Mouse (Mus musculus): ENCODE data around the gene Cx3cl1.

Gene Cx3cl1

DNA sequence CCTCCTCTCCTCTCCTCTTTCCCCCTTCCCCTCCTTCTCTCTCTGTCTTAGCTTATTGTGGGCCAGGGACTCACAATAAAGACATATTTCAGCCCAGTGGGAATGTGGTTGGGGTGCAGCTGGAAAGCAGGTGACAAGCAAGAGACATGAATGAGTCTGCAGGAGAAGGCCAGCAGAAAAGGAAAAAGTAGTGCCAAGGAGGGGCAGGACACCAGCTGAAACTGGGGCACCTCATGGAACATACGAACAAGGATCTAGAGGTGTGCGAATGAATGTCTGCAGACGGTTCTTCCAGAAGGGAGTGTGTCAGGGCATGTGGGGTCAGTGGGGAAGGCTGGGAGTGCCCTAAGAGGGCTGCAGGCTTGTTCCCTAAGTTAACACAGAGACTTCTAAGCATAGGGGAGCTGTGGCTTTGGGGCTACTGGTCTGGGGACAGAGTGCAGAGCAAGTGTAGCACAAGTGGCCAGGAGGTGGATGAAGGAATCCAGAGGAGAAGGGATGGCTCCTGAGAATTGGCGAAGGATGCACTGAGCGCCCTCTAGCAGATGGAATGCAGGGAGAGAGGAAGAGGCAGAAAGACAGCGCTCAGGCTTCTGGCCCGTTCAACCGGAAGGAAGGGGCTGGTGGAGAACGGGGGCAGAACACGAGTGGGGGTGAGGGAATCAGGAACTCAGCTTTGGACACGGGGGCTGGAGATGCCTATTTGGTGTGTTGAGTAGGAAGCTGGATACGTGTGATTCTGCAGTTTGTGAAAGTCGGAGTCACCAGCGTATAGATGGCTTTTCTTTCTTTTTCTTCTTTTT lies 29.7 kb downstream of the Cx3cl1 start:
- DNase-seq (ENCODE audit: low read depth, low spot score): no peak

DNA sequence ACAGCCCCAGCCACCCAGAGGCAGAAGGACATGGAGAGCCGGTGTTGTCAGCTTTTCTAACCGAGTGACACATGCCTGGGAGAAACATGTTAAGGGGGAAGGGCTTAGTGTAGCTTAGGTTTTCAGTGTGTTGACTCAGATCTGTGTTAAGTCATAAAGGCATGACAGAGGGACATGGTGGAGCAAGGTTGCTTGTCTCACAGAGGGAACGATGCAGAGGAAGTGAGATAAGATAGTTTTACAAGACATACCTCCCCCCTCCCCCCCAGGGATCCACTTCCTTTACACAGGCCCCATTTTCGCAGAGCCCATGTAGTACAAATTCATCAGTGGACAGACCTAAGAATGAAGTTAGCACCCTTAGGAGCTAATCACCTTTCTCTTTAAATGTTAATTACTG lies 30.6 kb downstream of the Cx3cl1 start:
- no peak for DNase-seq (ENCODE audit: low read depth, low spot score)

GRCm38 (mm10) chr8:94803551-94803950 lies 31.7 kb downstream of the Cx3cl1 start:
- DNase-seq (ENCODE audit: low read depth, low spot score): peak; percentile 80

GRCm38 (mm10) chr8:94804546-94805340 lies 32.9 kb downstream of the Cx3cl1 start:
- DNase-seq (ENCODE audit: low read depth, low spot score): no peak

- no peak for DNase-seq (ENCODE audit: low read depth, low spot score)
Observed at GRCm38 (mm10) chr8:94805811-94806210, 34.0 kb downstream of the Cx3cl1 start.

- DNase-seq (ENCODE audit: low read depth, low spot score): peak; percentile 56
Observed at GRCm38 (mm10) chr8:94807506-94807905, 35.7 kb downstream of the Cx3cl1 start.

- DNase-seq (ENCODE audit: low read depth, low spot score): no peak
Observed at GRCm38 (mm10) chr8:94808372-94808771, 36.6 kb downstream of the Cx3cl1 start.

- DNase-seq (ENCODE audit: low read depth, low spot score): no peak
Observed at GRCm38 (mm10) chr8:94810153-94810552, 38.3 kb downstream of the Cx3cl1 start, which contains the start of gene Ccl17. Gene Ccl17 (plus strand): TSS chr8:94810453.

DNA sequence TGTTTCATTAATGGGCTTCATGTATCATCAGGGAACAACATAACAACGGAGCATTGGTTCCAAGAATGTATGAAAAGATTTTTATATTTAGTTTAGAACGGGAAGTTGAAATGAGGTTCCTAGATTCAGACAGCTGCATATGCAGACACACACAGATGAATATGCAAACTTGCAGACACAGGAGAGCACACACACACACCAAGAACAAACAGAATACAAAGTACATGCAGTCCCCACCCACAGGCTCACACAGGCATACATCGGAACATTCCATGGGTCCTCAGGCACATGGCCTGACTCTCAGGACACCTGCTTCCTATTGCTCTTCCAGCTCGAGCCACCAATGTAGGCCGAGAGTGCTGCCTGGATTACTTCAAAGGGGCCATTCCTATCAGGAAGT lies 39.0 kb downstream of the Cx3cl1 start:
- DNase-seq (ENCODE audit: low read depth, low spot score): no peak

DNA sequence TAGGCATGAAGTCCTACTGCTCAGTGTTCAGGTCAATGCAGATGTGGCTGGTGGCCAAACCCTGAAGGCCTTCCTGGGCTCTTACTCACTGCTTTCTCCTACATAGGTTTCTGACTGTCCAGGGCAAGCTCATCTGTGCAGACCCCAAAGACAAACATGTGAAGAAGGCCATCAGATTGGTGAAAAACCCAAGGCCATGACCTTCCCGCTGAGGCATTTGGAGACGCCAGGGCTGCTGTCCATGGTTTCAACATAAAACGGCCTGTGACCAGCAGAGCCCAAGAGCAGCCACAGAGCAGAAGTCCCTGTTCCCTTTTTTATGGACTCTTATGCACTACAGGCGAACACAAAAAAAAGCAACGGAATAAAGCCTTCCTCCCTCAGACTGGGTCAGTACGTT lies 39.8 kb downstream of the Cx3cl1 start:
- DNase-seq (ENCODE audit: low read depth, low spot score): peak; percentile 66

DNA sequence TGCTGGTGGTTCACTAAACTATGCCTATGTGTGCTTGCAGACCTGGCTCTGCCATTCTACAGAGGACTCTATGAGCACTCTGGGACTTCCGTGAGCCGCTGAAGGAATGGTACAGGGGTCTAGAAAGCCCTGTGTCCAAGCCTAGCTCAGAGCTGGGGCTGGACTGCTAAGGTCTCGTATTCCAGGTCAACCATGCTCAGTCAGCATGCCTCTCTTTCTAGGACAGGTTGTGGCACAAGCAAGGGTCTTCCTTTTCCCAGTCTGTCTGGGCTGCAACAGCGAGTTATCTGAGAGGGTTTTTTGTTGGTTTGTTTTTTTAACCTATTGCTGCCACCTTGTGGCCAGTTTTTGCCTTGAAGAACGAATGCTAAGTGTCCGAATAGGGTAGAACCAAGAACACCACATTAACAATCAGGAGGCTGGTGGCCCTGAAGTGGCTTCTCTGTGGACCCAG lies 40.9 kb downstream of the Cx3cl1 start:
- DNase-seq (ENCODE audit: low read depth, low spot score): peak; percentile 96

- DNase-seq (ENCODE audit: low read depth, low spot score): peak; percentile 61
Observed at GRCm38 (mm10) chr8:94814556-94814955, 42.7 kb downstream of the Cx3cl1 start.

GRCm38 (mm10) chr8:94817933-94818332 lies 46.1 kb downstream of the Cx3cl1 start:
- no peak for DNase-seq (ENCODE audit: low read depth, low spot score)

- DNase-seq (ENCODE audit: low read depth, low spot score): no peak
Observed at GRCm38 (mm10) chr8:94819671-94820179, 47.9 kb downstream of the Cx3cl1 start.

DNA sequence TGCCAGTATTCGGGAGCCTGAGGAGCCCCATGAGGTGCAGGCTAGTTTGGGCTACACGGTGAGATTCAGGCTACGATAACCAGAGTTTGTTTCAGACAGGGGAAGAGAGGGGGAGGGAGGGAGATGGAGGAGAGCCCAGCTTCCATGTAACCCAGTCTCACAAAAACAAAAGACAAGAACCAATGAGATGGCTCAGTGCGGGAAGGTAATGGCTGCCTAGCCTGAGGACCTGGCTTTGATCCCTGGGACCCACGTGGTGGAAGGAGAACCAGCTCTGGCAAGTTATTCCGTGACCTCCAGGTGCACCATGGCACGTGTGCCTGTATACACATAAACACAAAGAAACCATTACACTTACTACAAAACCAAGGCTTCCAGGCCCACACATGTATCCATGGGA lies 48.7 kb downstream of the Cx3cl1 start:
- no peak for DNase-seq (ENCODE audit: low read depth, low spot score)

GRCm38 (mm10) chr8:94821381-94821780 lies 49.6 kb downstream of the Cx3cl1 start:
- DNase-seq (ENCODE audit: low read depth, low spot score): no peak

DNA sequence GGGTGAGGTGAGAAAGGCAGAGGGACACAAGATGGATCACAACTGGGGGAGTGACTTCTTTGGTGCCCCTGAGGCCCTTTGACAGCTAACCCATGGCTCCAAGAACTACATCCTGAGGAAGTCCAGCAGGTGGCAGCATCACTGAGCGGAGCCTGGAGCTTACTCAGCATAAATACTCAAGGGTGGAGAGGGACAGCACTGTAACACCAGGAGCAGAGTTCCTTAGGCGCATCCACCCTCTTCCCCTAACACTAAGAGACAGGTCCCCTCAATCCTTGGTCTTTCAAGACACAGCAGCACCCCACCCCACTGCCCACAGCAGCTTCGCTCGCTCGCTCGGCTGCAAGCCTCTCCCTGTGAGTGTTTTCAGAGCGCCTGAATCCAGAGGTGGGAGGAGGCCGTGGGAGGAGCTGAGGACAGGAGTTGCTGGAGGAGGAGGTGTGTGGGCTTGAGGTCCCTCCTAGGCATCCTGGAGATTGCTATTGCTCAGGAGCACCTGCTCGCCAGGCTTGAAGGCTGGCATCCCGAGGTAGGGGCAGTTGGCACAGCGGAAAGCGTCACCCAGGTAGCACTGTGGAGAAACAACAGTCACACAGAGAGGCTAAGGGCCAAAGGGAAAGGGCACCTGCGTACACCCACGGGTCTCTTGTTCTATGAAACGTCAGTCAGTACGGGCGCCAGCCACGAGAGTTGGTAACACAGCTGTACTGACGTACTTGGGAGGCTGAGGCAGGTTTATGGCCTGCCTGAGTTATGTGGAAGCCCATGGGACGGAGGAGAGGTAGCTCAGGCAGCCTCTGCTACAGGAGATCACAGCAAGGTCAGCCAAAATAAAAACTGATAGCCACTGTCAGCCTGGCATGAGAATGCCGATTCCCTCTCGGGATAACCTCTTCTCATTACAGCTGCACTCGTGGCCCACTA lies 51.1 kb downstream of the Cx3cl1 start:
- DNase-seq (ENCODE audit: low read depth, low spot score): peak; percentile 78

GRCm38 (mm10) chr8:94825170-94825569 lies 53.4 kb downstream of the Cx3cl1 start:
- peak; percentile 48 for DNase-seq (ENCODE audit: low read depth, low spot score)

DNA sequence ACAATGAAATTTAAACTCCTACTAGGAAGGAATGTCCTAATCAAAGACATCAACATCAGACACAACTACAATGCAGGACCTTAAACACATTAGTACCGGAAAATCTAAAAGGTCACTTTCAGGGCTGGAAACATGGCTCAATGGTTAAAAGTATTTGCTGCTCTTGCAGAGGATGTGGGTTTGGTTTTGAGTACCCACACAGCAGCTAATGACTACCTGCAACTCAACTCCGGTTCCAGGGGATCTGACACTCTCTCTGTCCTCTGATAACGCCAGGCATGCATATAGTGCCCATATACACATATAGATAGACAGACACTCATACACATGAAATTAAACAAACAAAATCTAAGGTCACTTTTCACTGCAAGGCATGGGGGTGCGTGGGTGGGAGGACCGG lies 54.4 kb downstream of the Cx3cl1 start:
- DNase-seq (ENCODE audit: low read depth, low spot score): no peak

DNA sequence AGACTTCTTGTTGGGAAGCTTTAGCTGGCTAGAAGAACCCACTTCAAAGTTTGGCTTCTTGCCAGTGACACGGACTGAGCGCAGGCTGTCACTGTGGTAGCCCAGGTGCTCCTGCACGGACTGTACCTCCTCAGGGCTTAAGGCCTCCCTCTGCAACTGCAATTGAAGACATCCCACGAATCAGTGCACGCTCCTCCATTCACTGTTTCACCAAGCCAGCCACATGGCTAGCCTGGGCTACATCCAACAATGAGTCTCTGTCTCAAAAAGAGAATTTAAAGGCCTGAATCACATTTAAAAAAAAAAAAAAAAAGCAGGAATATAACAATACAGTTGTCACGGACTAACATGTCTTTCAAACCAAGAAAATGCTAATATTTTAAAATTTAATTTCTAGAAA lies 56.5 kb downstream of the Cx3cl1 start:
- peak; percentile 46 for DNase-seq (ENCODE audit: low read depth, low spot score)
